Mouse (Mus musculus) lung, postnatal 36 days (tissue): ENCODE measurements around the gene Ltf.
A peak's percentile ranks its signal among the peaks of the same experiment; 100 is the strongest.

ENCODE experiments used
- DNase-seq: peaks from one replicate; pipeline ENCODE4 v3.0.0; 2022; ENCODE audit warnings: mixed read lengths

Gene Ltf

DNA sequence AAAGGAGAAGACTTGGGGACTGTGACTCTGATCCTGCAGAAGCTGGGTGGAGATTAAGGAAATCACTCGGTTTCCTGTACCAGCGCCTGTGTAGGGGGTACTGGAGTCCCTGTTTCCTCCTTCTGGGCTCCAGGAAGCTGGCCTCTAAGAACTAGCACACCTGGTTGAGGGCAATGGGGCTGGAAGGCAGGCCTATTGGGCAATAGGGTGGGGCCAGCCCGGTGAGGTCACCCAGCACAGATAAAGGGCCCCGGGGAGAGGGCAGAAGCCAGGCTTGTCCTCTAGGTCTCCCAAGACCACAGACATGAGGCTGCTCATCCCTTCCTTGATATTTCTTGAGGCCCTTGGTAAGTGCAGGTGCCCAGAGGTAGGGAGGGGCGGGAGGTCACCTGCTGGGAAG lies at the start of gene Ltf:
TSS of gene Ltf (plus strand) at position 250 of the 400 bp plus-strand sequence.
- no peak for DNase-seq

- DNase-seq = no peak
Observed at GRCm38 (mm10) chr9:110979411-110979810, 39.7 kb upstream of the Ltf start.

DNA sequence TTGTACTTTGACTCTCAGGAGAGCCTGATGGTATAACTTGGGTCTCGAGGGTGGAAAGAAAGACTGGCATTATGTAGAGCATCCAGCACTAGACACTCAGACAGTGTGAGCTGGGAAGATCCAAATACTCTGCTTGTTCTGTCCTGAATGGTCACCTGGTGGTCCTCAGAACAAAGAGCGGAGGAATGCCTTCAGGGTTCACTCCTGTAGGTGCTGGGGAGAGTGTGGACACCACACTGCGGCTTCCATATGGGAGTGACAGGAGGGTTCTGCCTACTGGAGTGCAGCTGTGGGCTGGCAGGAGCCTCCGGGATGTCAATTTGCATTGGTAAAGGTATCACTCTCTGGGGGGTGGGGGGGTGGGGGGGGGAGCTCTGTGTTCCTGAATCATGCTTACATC lies 36.7 kb upstream of the Ltf start:
- no peak for DNase-seq

- DNase-seq = no peak
Observed at GRCm38 (mm10) chr9:110984096-110984495, 35.0 kb upstream of the Ltf start.

DNA sequence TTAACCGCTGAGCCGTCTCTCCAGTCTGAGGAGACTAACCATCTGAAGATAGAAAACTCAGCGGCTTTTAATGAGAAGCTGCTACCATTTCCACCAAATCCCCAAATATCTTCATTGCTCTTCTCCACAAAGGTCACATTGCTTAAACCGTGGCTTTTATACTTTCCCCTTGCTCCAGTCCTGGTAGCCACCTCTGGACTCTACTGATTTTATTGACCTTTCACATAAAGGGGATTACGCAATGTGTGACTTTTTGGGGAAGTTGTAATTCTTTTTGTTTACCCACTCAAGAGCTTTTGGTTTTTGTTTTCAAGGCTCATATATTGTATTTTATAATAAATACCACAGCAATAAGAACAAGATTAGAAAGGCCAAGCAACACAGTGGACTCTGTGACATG lies 33.5 kb upstream of the Ltf start:
- DNase-seq = no peak

DNA sequence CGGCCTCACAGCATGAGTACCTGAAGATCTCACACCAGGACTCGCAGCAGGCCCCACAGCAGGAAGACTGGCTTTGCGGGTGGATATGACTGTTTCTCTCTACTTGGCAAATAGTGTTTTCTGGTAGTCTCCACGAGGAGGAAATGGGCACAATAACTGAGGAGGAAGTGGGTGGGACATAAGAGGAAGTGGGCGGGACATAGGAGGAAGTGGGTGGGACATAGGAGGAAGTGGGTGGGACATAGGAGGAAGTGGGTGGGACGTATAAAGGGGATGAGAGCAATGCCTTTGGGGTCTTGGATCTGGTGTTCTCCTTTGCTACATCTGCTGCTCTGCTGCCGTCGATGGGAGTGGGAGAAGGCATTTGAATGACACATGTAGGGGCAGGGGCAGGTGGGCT lies 33.1 kb upstream of the Ltf start:
- DNase-seq = no peak

DNA sequence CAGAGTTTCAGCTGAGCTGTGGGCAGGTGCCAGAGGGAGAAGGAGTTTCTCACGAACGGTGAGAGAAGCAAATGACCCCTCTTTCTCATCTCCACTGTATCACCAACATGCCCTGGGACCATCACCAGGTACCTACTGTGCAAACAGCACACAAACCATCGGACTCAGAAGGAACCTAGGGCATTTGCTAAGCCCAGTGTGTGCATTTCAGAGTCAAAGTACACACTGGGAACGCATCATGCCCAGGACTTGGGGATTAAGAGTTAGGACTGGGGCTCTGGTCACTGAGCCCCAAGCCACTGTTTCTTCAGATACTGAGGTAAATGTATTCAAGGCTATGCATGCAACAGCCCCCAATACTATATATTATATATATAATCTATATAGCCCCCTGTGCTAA lies 31.7 kb upstream of the Ltf start:
- DNase-seq = no peak

DNA sequence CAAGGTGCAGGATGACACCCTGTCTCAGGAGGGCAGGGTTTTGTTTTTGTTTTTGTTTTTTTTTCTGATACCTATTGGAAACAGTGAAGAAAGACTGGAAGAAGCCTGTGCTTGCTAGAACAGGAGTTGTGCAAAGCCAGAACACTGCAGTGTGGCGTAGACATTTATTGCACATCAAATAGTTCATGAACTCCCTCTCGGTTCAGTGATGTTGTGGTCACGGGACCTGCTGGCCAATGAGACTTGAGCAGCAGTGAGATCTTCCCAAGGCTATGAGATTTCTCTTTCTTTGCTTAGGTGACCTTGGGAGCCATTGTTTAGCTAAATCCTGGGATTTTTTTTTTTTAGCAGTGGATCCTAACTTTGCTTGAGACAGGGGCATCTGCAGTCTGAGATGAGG lies 31.0 kb upstream of the Ltf start:
- DNase-seq = no peak

- DNase-seq = no peak
Observed at GRCm38 (mm10) chr9:110989141-110989540, 29.9 kb upstream of the Ltf start.

DNA sequence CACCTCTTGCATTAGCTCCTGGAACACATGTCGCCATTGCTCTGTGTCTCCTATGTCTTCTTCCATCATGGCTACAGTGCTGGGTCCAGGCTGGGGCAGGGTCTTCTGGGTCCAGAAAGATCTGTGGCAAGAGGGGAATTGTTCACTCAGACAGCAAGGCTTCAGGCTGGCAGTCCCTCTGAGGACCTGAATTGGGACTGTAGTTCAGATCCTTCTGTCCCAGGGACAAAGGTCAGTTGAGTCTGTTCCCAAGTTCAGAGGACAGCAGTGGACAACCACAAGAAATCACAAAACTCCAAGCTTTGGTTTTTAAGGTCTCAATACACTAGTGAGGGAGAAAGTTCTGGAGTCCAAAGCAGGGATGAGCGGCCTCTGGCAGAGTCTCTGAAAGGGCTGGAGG lies 29.5 kb upstream of the Ltf start:
- DNase-seq = no peak

DNA sequence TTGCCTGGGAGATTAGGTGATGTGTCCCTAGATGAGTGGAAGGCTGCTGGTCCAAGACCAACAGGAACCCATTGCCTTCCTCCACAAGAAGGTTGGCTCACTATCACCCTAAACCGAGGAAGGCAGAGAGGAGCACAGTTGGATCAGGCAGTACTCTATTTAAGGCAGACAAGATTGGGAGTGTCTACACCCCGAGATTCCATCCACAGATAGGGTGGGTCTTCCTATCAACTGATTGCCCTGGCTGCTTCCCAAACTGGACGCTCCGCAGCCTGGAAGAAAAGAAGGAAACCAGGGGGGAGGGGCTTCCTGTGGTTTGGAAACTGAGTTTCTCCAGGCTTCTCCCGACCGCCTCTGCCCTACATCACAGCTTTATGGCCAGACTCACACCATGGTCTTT lies 28.9 kb upstream of the Ltf start, which contains the start of gene Rtp3:
TSS of gene Rtp3 (minus strand) at position 380 of the 400 bp plus-strand sequence.
- DNase-seq = peak; percentile 87

DNA sequence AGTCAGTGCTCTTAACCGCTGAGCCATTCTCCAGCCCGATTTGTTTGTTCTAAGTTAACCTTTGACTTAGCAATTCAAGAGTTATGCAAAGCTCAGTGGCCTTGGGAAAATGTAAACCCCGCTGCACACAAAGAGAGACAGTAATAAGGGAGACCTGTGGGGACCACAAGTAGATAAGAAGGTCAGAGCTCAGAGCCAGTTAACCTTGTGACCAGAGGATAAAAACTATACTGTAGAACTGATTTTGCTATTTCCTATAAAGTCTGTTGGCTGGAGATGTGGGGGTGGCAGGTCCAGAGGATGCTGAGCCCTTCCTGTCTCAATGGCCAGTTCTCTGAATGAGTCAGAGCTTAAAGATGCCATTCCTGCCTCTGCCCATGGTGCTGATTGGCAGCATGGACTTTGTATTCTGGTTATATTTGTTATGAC lies 25.8 kb upstream of the Ltf start:
- no peak for DNase-seq

DNA sequence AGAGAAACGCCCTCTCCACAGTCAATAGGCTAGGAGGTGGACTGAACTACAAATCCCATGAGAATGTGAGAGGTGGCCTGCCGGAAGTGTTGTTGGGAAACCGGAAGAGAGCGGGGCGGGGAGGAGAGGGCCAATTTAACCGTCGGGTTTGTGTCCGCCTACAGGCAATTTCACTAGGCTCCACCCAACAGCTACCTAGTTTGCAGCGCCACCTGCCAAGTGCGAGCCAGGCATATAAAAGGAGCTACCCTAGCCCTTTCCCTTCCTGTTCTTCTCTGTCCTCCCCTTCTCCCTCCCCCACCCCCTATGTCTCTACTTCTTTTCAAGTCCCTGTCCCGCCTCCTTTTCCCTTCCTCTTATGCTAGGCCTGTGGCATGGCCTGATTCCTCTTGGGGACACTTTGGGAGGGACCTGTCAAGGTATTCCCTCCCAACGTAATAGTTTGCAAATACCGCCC lies 24.3 kb upstream of the Ltf start:
- DNase-seq = peak; percentile 93

GRCm38 (mm10) chr9:110997245-110997644 lies 21.8 kb upstream of the Ltf start:
- peak; percentile 91 for DNase-seq

GRCm38 (mm10) chr9:110999056-110999455 lies 20.0 kb upstream of the Ltf start:
- peak; percentile 61 for DNase-seq

DNA sequence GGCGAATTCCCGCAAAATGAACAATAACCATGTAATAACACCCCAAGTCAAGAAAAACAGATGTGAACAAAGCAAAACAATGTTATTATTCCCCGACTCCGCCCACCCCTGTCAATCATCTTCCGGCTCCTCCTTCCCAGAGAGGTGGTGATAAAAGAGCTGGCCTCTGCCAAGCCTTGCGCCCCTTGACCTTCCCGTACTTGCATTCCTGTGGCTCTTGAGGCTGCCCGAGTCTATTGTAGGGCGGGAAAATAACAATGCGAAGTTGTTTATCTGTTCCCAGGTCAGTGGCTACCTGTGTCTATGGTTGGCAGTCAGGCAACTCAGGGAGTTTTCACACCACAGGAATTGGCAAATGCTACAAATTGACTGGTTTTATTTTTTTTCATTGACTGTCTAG lies 19.2 kb upstream of the Ltf start:
- DNase-seq = peak; percentile 81

DNA sequence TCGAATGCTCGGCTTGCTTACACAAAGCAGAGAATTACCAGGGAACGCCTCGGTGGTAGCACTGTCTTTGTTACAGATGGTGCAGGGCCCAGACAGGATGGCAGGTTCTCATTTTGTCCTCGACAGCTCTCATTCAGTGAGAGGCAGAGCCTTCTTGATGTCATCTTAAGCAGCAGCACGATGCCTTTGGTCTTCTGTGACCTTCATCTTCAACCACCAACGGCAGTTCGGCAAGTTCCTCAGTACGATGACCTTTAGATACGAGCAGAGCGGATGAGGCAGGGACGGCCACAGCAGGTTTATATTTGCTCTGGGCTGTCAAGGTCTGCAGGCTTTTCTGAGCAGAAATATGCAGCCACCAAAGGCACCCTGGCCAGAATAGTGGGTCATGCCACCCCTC lies 17.4 kb upstream of the Ltf start:
- DNase-seq = no peak

DNA sequence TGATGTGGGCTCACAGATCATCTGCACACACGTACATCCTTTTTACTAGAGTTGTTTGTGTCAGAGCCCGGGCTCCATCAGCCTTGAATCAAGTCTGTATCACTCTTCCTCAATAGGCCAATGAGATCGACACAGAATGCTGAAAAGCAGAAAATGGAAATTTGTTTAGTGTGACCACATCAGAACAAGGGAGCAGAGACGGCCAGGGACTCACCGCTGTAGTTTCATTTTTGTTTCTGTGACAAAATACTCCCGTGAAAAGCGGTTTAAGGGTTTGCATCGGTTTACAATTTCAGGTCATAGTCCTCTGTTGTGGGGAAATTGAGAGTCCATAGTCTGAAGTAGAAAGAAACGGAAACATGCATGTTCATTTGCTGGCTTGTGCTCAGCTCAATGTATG lies 15.8 kb upstream of the Ltf start:
- no peak for DNase-seq

DNA sequence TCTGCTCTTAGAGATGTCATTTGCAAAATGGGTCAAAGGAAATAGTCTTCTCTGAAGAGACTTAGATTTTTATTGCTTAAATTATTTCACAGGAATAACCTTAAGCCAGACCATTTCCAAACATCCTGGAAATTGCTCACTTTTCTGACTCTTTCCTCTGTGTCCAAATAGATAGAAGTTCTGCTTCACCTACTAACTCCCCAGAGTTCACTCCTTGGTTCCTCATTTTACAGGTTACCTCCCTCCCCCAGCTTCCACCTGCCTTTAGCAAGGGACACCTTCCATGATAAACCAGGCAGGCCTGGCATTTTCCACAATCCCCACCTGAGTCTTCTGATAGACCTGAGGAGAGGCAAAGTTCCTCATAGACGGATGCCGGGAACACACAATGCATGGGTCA lies 12.5 kb upstream of the Ltf start:
- no peak for DNase-seq

- no peak for DNase-seq
Observed at GRCm38 (mm10) chr9:111009763-111010162, 9.3 kb upstream of the Ltf start.

DNA sequence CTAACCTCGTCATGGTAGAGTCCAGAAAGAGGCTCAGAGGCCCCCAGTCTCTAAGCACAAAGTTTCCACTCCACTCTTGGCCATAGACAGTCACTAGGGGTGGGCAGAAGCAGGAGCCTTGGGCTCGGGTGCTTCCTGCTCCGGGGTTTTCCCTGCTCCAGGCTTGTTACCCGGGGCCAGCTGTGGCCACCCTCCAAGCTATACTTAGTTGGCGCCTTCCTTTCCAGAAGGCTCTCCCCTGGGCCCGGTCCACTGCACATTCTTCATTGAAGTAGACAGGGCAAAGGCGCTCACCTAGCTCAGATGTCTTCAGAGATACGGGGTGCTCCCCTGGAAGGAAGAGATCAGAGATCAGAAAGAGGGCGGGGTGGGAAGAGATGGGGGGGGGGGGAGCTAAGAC lies 7.5 kb upstream of the Ltf start:
- DNase-seq = peak; percentile 49

DNA sequence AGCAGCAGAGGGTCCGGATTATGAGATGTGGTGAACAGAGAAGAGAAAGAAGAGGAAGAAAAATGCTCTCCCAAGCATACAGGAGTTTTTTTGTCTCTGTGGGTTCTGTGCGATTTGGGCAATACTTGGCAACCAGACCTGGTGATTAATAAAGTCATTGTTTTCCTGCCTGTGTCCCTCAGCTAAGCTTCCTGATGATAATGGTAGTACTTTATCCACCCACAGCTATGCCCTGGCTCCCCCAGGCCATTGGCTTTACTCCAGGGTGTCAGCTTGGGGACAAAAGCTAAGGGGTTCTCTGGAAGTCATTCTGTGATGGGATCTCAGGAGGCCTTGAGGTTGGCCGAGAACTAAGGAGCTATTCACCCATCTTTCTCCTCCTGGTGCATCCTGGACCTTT lies 7.0 kb upstream of the Ltf start:
- peak; percentile 70 for DNase-seq

DNA sequence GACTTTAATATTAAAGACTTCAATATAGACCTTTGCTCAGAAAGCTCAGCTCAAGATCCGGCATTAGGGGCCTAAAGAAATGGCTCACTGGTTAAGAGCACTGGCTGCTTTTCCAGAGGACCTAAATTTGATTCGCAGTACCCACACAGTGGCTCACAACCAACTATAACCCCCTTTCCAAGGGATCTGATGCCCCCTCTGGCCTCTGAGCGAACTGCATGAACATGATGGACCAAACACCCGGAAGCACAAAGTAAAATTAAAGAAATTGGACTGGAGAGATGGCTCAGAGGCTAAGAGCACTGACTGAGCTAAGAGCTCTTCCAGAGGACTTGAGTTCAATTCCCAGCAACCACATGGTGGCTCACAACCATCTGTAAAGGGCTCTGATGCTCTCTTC lies 3.4 kb upstream of the Ltf start:
- DNase-seq = no peak

- DNase-seq = no peak
Observed at GRCm38 (mm10) chr9:111026791-111027190, 7.7 kb downstream of the Ltf start.

- no peak for DNase-seq
Observed at GRCm38 (mm10) chr9:111033717-111034116, 14.6 kb downstream of the Ltf start.

DNA sequence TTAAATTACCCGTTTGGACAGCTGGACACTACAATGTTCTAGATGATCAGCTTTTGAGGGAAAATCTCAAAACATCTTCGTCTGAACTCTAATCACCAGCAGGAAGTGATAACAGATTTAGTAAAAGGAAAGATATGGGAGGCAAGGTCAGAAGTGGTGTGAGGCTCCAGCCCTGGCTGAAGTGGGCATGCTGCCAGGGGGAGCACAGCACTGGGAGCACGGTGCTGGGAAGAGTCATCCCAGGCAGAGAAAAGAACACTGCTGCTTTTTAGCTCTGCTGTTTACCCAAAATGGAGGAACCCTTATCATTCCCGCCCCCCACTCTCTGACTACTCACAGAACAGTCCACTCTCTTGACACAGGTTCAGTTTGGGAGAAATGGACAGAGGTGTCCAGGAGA lies 20.9 kb downstream of the Ltf start:
- peak; percentile 33 for DNase-seq
